Mouse (Mus musculus) C2C12 (cell line): Measurements from ENCODE around the gene Fcer1g. TPM values are rescaled to one million over a fixed set of nuclear protein-coding genes. Genes with fewer than 3 reads are reported as not detected.
A peak's percentile ranks its signal among the peaks of the same experiment; 100 is the strongest.

Experiments
- H3K27me3 ChIP-seq: one replicate; pipeline ENCODE4 v1.6.1; 2011; ENCODE audit not compliant: control insufficient read depth, insufficient read depth, insufficient read length
- H3K36me3 ChIP-seq: one replicate; pipeline ENCODE4 v1.6.1; 2011; ENCODE audit not compliant: control insufficient read depth, insufficient read depth
- H3K4me3 ChIP-seq: one replicate; pipeline ENCODE4 v1.5.1; 2011; ENCODE audit warnings: mild to moderate bottlenecking, control low read depth; ENCODE audit not compliant: poor library complexity, insufficient read depth, severe bottlenecking
- H3K79me2 ChIP-seq: one replicate; pipeline ENCODE4 v1.6.1; 2011; ENCODE audit not compliant: control insufficient read depth, insufficient read depth
- H3K79me3 ChIP-seq: one replicate; pipeline ENCODE4 v1.6.1; 2011; ENCODE audit warnings: low read depth, control low read depth
- H3ac ChIP-seq: one replicate; pipeline ENCODE3; 2011; ENCODE audit warnings: low read depth; ENCODE audit not compliant: control insufficient read depth, insufficient read length
- CEBPB ChIP-seq: IDR thresholded peaks from one replicate; pipeline ENCODE4 v1.6.1; 2011; ENCODE audit warnings: low read depth, mild to moderate bottlenecking, control low read depth, moderate library complexity
- CTCF ChIP-seq: IDR thresholded peaks from one replicate; pipeline ENCODE4 v1.5.1; 2011; ENCODE audit not compliant: control insufficient read depth, insufficient read depth, insufficient read length
- FOSL1 ChIP-seq: IDR thresholded peaks from one replicate; pipeline ENCODE4 v1.8.0; 2011; ENCODE audit warnings: mild to moderate bottlenecking, low read length; ENCODE audit not compliant: poor library complexity, insufficient read depth, severe bottlenecking
- MAX ChIP-seq: IDR thresholded peaks from one replicate; pipeline ENCODE4 v1.6.1; 2011; ENCODE audit warnings: mild to moderate bottlenecking, control low read depth
- MYOD1 ChIP-seq: IDR thresholded peaks from one replicate; pipeline ENCODE4 v1.6.1; 2011; ENCODE audit warnings: low read depth; ENCODE audit not compliant: control insufficient read depth, insufficient read length
- MYOG ChIP-seq: IDR thresholded peaks from one replicate; pipeline ENCODE4 v1.6.1; 2011; ENCODE audit not compliant: control insufficient read depth, insufficient read length; ENCODE audit errors: extremely low read depth
- USF1 ChIP-seq: IDR thresholded peaks from one replicate; pipeline ENCODE4 v1.6.1; 2011; ENCODE audit warnings: low read depth, mild to moderate bottlenecking, control low read depth, moderate library complexity
- polyA plus RNA-seq: library from polyadenylated mRNA; unstranded; fragments of >200 nt; fragmentation: generic; extraction: Trizol; gene quantifications from one replicate; pipeline ENCODE4 v1.2.1, GENCODE M21; 2012; ENCODE audit warnings: missing spikeins

The Fcer1g gene
- polyA plus RNA-seq, 1 experiment, result not detected

DNA sequence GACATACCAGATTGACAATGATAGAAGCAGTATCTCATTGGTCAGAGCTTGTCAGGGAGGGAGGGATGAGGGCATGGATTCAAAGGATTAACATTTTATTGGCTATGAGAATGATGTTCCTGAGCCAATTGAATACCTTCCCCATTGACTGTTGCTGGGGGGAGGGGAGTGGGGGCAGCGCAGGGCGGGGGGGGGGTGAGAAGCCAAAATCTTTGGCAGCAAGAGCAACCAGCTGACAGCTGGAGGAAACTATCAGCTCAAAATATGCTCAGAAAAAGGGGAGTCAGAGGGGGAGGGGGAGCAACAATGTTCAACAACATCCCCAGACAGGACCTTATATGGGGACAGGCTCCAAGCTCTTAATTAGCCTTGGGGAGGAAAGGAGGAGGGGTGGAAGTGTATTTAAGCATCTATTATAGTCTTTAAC is 29.0 kb upstream of the Fcer1g start:
- no peak for TF ChIP-seq MAX
- no peak for TF ChIP-seq USF1
- no peak for TF ChIP-seq MYOG
- TF ChIP-seq FOSL1, result no peak
- no peak for TF ChIP-seq CTCF
- no peak for TF ChIP-seq CEBPB
- TF ChIP-seq MYOD1, result no peak

DNA sequence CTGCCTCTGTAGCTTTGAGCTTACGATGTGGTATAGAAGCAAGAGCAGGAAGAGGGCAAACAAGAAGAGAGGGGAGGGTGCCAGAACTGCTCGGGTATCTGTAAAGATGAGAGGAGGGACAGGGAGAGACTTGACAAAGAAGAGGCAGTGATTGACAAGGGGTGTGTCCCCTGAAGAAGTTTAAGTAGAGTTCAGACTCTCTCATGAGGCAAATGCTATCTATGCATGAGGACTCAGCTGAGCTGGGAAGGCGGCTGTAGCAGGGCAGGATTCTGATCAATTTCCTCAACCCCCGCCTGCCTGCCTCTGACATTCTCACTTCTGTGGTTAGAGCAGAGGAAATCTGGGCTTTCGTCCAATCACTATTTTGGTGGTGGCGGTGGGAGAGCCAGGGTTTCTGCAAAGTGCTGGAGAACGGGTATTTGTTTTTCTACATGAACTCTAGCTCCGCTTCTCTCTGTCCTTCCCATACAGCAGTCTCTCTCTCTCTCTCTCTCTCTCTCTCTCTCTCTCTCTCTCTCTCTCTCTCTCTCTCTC is 28.5 kb upstream of the Fcer1g start:
- Histone ChIP-seq H3K4me3 (peak overlapping the region; percentile 11), H3ac (peak overlapping the region; percentile 51)

More for the DNA sequence above, 29.0 kb upstream of the Fcer1g start:
- Histone ChIP-seq H3K27me3 (no peaks in the 10 kb centered on the region), H3K36me3 (peaks cover 4% of the 10 kb centered on the region), H3K79me3 (no peaks in the 10 kb centered on the region), H3K4me3 (no peak overlapping the region), H3K79me2 (no peaks in the 10 kb centered on the region), H3ac (no peak overlapping the region)

DNA sequence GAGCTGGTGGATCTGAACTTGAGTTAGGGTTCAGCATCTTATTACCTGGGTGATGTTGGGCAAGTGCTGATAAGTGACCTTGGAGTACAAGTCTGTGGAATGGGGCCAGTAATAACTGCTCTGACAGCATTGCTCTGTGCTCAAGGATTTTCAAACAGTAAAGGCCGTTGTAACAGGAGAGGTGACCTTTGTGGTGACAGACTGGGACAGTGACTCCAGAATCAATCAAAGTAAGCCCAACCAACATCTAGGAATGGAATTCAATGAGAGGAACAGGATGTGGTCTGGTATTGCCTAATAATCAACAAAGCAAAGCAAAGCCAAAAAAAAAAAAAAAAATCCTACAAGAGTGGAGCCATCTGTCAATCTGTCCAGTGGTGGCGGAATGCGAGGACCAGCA is 26.2 kb upstream of the Fcer1g start:
- Histone ChIP-seq H3K4me3 (no peak overlapping the region), H3K36me3 (peaks cover 4% of the 10 kb centered on the region), H3K79me2 (no peaks in the 10 kb centered on the region), H3ac (no peak overlapping the region), H3K79me3 (no peaks in the 10 kb centered on the region), H3K27me3 (no peaks in the 10 kb centered on the region)
- TF ChIP-seq MYOD1 (no peak), CEBPB (no peak), FOSL1 (no peak), USF1 (no peak), MYOG (no peak), MAX (no peak)

More for the DNA sequence above, 28.5 kb upstream of the Fcer1g start:
- Histone ChIP-seq H3K36me3 (peaks cover 4% of the 10 kb centered on the region), H3K79me3 (no peaks in the 10 kb centered on the region), H3K79me2 (no peaks in the 10 kb centered on the region), H3K27me3 (no peaks in the 10 kb centered on the region)
- TF ChIP-seq MYOG, result no peak
- no peak for TF ChIP-seq MYOD1
- no peak for TF ChIP-seq CTCF
- no peak for TF ChIP-seq CEBPB
- no peak for TF ChIP-seq MAX
- TF ChIP-seq FOSL1, result no peak
- no peak for TF ChIP-seq USF1

DNA sequence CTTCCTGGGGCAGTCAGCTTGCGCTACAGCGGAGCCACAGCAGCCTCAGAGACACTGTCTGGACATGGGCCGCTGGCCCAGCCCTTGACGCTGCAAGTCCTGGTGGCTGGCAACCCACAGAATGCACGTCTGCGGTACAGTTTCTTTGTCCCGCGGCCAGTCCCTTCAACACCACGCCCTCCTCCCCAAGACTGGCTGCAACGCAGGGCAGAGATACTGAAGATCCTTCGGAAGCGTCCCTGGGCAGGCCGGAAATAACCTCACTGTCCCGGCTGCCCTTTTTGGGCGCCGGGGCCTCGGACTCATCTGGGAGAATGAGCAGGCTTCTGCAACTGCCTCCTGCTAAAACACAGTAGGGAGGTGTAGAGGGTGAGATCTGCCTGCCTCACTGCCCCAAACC is 24.8 kb upstream of the Fcer1g start:
- Histone ChIP-seq H3K27me3 (no peaks in the 10 kb centered on the region), H3ac (no peak overlapping the region), H3K79me2 (no peaks in the 10 kb centered on the region), H3K4me3 (no peak overlapping the region), H3K79me3 (no peaks in the 10 kb centered on the region), H3K36me3 (peaks cover 7% of the 10 kb centered on the region)
- no peak for TF ChIP-seq CTCF
- no peak for TF ChIP-seq CEBPB
- TF ChIP-seq MYOG, result no peak
- no peak for TF ChIP-seq FOSL1
- TF ChIP-seq MAX, result no peak
- no peak for TF ChIP-seq USF1
- no peak for TF ChIP-seq MYOD1

DNA sequence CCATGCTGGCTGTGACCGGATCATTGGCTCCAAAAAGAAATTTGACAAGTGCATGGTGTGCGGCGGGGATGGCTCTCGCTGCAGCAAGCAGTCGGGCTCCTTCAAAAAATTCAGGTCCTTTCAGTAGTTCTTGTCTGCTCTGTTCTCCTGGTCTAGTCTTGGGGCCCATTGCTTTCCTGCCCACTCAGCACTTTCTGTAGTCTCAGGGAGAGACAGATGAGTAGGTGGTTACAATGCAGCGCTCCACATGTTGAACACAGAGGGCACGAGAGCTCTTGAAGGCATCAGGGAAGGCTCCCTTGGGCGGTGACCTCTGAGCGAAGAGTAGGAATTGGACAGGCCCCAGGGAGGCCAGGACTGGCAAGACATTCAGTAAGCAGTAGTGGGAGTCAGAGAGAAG is 23.6 kb upstream of the Fcer1g start:
- Histone ChIP-seq H3K79me3 (no peaks in the 10 kb centered on the region), H3K79me2 (no peaks in the 10 kb centered on the region), H3K27me3 (no peaks in the 10 kb centered on the region), H3K36me3 (peaks cover 9% of the 10 kb centered on the region), H3ac (no peak overlapping the region), H3K4me3 (no peak overlapping the region)
- TF ChIP-seq CTCF, result no peak

DNA sequence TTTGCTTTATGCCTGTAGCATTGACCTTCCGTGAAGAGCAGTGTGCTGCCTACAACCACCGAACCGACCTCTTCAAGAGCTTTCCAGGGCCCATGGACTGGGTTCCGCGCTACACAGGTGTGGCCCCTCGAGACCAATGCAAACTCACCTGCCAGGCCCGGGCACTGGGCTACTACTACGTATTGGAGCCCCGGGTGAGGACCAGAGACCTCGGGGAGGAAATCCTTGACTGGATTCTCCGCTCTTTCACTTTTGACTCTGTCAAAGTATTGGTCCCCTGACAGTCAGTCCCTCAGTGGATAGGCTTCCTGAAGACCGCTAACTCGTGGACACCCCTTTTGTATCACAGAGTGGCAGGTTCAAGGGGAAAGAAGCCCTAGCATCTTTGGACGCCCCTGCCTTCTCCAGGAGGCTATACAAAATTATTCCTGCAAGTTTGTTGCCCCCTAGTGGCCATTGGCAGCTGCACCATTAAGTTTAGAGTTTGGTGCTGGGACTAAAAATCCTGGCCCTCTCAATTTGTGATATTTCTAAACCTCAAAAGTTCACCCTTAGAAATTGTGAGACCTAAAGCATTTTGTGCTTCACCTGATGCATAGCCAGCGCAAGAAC is 22.9 kb upstream of the Fcer1g start:
- Histone ChIP-seq H3K36me3 (peaks cover 9% of the 10 kb centered on the region), H3K79me2 (no peaks in the 10 kb centered on the region), H3K27me3 (no peaks in the 10 kb centered on the region), H3K4me3 (no peak overlapping the region), H3ac (no peak overlapping the region), H3K79me3 (no peaks in the 10 kb centered on the region)
- TF ChIP-seq MYOG, result no peak
- TF ChIP-seq CTCF, result peak; percentile 39
- no peak for TF ChIP-seq CEBPB
